Mouse (Mus musculus): ENCODE results near the gene Dact1.

DNA sequence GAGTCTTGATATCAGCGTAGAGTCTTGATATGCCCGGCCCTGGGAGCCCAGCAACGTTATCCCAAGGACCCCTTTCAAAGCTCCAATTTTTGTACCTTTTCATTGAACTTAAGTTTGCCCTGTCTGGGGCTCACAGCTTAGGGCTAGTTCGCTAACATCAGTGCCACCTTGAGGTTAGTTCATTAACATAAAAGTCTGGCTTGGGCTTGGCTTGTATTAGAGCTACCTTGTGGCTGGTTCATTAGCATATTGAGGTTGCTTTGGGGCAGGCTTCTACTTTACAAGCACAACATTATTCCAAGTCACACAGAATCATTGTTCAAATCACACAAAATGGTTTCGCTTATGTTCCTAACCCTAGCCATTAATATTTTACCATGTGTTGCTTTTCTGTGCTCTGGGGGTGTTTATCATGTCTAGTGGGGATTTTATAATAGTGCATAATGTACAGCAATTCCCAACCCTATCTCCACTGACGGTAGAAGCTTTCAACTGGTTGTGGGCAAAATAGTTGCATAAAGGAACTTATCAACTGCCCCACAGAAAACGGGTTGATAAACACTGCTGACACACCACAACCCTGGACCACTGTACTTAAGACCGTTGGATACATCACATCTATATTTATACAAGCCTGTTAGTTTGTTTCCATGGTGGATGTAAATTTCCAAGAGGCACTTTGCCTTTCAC is 33.6 kb upstream of the Dact1 start:
- TF ChIP-seq CTCF (IDR thresholded peaks at IDR 0.05; ENCODE audit: low read depth) (no peak), EP300 (IDR thresholded peaks at IDR 0.05; ENCODE audit: low read depth) (no peak)
